Mouse (Mus musculus): ENCODE measurements around the gene Ccdc33.

GRCm38 (mm10) chr9:58036961-58037360 is 81.7 kb downstream of the Ccdc33 start:
- TF ChIP-seq CTCF (IDR thresholded peaks at IDR 0.05; ENCODE audit: low read depth, low read length) (no peak), POLR2A (IDR thresholded peaks at IDR 0.05; ENCODE audit: extremely low read depth, insufficient read depth, low read length) (no peak)
